Comparison of ENCODE assay signal across 1 mouse cellular context in genomic region chr11:115521080-115521479, GRCm38 (mm10).
TF ChIP-seq lines count a peak whose summit lies in the region.

No protein-coding gene starts in this region.

TF ChIP-seq in CH12.LX, 34 proteins besides CTCF, POLR2A, EP300 and RAD21:
- TF ChIP-seq POLR2AphosphoS2 (IDR thresholded peaks at IDR 0.05; ENCODE audit: low read depth, low read length) (peak; percentile 56; the same call in 1 of the 2 replicates), USF2 (conservative IDR thresholded peaks at IDR 0.05; ENCODE audit: low read depth, low read length) (no peak), IRF4 (IDR thresholded peaks at IDR 0.05; ENCODE audit: low read depth, low read length) (no peak)
